Mouse (Mus musculus) left cerebral cortex, postnatal 36 days (tissue): ENCODE results near the gene Napa. TPM values are rescaled to one million over a fixed set of nuclear protein-coding genes. Genes with fewer than 3 reads are reported as not detected.

Experiments used
- DNase-seq, 2 experiments: peaks; one replicate each; pipeline ENCODE4 v3.0.0; 2021 to 2022; ENCODE audit warnings: low spot score in 2 of 2, mixed read lengths in 1 of 2
- intact Hi-C: fragments of 180-260 bp; cut with DNase I; formaldehyde crosslinking; loops from one replicate; pipeline ENCODE4 v1.15.1; 2025
- total RNA-seq, 2 experiments: library from RNA; stranded (reverse); gene quantifications; 2 replicates each; pipeline ENCODE4 v1.2.3; 2021

Napa gene
- 100 to 1,000 TPM; 269 to 307 TPM for total RNA-seq

GRCm38 (mm10) chr7:16098021-16099017 is at the start of gene Napa:
Napa (plus strand) TSS chr7:16098458.
- peak; percentile 98 to 99 for DNase-seq

DNA sequence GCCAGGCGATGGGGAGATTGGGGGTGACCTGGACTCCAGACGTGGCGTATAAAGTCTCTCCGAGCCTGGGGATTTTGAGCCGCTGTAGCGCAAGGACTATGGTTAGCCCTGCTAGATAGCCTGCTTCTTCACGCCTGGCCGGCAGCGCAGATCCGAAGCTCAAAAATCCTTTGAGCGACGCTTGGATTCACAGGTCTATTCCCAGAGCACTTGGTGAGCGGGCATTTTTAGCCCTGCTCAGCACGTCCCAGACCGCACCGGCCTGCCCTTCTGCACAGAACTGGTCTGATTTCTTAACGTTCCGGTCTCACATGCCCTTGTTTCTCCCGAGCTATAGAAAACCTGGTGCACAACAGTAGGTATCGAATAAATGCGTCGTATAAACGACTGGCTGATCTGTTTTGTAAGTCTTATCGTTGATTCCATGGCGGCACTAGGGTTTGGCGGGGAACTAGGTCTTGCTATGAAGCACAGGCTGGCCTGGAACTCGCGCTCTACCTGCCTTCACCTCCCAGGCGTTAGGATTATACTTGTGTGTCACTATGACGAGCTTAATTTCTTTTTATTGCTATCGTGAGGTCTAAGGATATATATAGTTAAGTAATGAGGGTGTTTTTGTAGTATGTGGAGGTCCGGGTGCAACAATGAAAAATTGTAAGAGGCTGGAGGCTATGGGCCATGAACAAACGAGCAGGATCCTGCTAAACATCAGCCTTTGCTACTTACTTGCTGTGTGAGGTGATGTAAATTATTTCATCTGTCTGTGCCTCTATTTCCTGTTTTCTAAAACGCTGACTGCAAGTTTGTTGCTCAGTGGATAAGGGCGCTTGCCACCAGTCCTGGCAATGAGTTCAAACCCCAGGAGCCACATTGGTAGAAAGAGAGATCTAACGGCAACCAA is 49.3 kb upstream of the Napa start:
- no peak for DNase-seq
- intact Hi-C loops: loop anchor here (5.0 kb wide), 1 partner anchor 47 kb away; no protein-coding TSS in a partner anchor

More at GRCm38 (mm10) chr7:16098021-16099017, at the start of gene Napa:
- intact Hi-C loops: loop anchor here (2.0 to 5.0 kb wide), 3 partner anchors 20 to 46 kb away; partner anchors contain the start of gene Kptn

DNA sequence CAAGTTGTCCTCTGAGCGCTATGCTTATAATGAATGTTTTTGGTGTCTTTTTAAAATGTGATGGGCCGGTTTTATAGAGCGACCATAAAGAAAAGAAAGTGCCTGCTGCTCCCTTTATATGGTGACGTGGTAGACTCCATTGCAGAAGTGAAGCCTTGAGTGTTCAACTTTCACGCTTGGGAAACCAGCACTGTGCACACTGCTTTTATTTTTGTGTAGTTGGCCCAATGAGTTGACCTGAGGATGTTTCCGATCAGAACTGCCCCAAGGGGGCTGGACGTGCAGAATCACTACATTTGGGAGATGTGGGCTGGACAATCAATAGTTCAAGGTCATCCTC is 48.7 kb upstream of the Napa start:
- intact Hi-C loops: loop anchor here (5.0 kb wide), 1 partner anchor 47 kb away; no protein-coding TSS in a partner anchor
- no peak for DNase-seq

- intact Hi-C loops: loop anchor here (5.0 kb wide), 1 partner anchor 47 kb away; the partner anchor contains the start of gene Napa
- no peak for DNase-seq
Observed at GRCm38 (mm10) chr7:16050600-16050999, 47.7 kb upstream of the Napa start.

GRCm38 (mm10) chr7:16051883-16052595 is 46.2 kb upstream of the Napa start:
- intact Hi-C loops: loop anchor here (1.0 to 5.0 kb wide), 2 partner anchors 45 to 69 kb away; partner anchors contain the start of gene Napa
- DNase-seq: peak; percentile 64 to 71

DNA sequence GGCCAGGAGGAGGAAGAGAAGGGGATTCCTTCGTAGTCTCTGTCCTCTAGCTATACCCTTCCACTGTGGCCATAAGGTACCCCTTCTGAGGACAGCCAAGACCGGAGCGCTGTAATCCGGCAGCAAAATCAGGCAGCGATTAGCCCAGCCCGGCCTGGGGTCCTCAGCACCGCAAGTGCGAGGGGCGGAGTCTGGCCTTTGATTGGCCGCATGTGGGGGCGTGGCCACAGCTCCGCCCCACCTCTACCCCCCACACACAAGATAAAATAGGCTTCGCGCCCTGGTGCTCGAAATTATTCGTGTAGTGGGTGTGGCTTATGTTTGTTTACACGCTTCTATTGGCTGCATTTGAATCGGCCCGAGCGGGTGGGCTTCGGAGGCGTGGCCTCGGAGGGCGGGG is 45.6 kb upstream of the Napa start:
- peak; percentile 83 to 87 for DNase-seq
- intact Hi-C loops: loop anchor here (1.0 to 5.0 kb wide), 2 partner anchors 45 to 69 kb away; partner anchors contain the start of gene Napa

GRCm38 (mm10) chr7:16053105-16053504 is 45.2 kb upstream of the Napa start:
- intact Hi-C loops: loop anchor here (5.0 kb wide), 1 partner anchor 44 kb away; the partner anchor contains the start of gene Napa
- DNase-seq: no peak

DNA sequence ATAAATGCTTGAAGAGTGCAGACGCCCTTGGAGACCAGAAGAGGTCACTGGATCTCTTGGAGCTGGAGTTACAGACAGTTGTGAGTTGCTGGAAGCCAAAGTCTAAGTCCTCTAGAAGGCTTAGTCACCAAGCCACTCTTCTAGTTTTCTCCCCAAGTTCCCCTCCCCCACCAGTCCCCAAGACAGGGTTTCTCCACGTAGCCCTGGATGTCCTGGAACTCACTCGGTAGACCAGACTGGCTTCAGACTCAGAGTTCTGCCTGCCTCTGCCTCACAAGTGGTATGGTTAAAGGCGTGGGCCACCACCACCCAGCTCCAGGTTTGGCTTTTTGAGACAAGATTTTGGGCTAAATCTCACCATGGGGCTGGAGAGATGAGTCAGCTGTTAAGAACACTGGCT is 43.3 kb upstream of the Napa start:
- DNase-seq: no peak
- intact Hi-C loops: loop anchor here (5.0 kb wide), 1 partner anchor 42 kb away; the partner anchor contains the start of gene Napa

DNA sequence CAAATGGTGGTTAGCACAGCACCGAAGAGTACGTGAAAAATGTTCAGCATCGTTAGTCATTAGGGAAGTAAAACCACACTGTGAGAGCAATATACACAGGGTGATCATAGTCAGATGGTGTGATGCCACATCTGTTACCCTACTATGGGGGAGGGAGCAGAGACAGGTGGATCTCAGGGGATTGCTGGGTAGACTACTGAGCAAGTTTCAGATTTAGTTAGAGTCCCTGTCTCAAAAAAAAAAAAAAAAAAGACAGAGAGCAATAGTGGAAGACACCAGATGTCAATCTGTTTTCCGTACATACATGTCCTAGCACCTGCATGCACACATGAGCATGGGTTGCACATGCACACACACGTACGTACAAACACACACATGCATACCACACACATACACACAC is 42.6 kb upstream of the Napa start:
- intact Hi-C loops: no loop called here
- DNase-seq: no peak

DNA sequence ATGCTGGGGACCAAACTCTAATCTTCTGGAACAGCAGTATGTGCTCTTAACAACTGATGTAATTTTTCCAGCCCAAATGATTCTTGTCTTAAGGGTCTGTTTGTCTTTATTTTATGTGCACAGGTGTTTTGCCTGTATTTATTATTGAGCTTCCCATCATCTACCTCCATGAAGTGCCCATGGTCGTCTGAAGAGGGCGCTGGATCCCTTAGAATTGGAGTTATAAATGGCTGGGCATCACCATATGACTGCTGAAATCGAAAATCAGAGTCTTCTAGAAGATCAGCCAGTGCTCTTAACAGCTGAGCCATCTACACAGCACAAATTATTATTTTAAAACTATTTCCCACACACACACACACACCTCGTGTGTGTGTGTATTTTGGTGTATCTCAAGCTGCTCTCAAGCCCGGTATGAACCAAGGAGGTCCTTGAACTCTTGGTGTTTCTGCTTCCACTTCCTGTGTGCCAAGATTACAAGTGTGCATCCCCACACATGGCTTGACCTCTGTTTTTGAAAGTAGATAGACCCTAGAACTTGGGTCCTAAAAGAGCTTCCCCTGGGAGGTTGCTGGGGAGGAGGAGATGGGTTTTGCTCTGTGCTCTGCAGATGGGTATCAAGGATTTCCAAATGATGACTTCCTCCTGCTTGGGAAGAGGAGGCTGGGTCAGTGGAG is 41.7 kb upstream of the Napa start:
- DNase-seq: peak; percentile 40 to 42
- intact Hi-C loops: no loop called here

DNA sequence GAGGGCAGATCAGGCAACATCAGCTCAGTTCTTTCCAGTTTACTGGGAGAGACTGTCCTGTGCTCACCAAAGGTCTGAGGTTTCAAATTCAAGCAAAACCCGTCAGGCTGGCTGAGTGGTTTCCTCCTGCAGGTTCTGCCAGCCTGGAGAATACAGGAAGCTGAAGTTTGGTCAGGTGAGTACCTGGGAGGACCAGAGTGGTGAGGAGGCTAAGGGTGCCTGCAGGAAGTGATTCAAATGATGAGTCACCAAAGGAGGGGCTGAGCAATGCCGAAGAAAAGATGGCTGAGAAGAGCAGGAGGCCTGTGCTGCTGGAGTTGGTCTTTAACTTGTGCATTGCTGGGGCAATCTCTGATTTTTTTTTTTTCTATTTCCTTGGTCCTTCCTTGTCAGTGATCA is 41.1 kb upstream of the Napa start:
- intact Hi-C loops: no loop called here
- no peak for DNase-seq

DNA sequence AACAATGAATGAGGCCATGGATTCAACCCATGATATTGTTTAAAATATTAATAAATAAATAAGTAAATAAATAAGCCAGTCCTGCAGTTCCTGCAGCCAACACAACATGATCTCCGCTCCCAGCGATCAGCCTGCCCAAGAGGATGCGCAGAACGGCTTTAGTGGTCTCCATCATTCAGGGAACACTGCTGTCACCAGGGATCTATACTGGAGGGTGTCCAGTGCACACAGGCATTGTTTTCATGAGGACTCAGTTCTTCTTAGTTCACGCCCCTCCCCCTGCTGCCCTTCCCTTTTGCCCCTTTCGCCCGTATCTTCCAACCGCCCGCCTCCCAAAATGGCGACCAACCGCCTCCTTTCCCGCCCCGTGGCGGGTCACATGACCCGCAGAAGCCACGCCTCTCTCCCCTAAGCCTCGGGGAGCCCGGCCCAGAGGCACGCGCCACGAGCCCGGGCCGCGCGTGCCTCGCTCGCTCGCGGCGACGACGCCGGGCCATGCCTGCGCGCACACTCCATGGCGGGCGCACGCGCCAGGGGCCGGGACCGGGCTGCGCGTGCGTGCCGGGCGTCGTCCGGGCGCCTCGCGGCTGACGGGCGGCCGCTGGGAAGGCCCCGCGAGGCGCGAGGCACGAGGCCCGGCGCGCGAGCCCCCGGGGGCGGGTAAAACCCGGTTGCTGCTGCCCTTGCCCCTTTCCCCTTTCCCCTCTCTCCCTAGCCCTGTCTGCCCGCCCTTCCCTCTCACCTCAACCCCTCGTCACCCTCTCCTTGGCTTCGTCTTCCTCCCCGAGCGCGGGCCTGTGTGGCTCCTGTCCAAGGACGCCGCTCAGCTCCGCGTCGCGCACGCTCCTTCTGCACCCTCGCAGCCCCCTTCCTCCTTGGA is 36.8 kb upstream of the Napa start, which contains the start of gene Zfp541:
Gene Zfp541, plus strand, starts transcription at position 596 of the 880 bp plus-strand sequence.
- no peak for DNase-seq
- intact Hi-C loops: no loop called here

- no peak for DNase-seq
- intact Hi-C loops: no loop called here
Observed at GRCm38 (mm10) chr7:16062099-16062420, 36.2 kb upstream of the Napa start.

DNA sequence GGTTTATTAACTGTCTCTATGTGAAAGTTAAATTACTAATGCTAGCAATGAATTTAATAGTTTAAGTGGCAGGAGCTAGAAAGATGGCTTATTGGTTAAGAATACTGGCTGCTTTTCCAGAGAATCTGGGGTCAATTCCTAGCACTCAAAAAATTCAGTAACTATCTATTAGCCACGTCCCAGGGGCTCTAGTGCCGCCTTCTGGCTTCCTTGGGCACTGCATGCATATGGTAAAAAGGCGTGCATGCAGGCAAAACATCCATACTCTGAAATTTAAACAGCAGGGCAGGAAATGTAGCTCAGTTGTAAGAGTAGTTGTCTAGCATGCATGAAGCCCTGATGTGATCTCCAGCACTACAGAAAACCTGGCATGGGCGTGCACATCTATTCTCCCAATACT is 34.8 kb upstream of the Napa start:
- DNase-seq: no peak
- intact Hi-C loops: no loop called here

DNA sequence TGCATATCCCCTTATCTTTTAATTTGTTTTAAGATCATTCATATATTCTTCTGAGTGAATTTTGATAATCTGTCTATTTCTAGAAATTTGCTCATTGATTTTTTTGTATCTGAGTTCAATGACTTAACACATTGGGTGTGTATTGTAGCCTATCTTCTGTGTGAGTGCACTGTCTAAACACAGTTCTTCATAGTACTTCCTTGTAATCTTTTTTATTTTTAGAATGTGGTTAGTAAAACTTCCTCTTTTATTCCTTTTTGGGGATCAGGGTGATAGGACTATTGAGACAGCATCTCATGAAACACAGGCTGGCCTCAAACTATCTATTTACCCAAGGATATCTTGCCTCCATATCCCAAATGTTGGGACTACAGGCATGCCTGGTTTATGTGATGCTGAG is 27.4 kb upstream of the Napa start:
- DNase-seq: no peak
- intact Hi-C loops: no loop called here

DNA sequence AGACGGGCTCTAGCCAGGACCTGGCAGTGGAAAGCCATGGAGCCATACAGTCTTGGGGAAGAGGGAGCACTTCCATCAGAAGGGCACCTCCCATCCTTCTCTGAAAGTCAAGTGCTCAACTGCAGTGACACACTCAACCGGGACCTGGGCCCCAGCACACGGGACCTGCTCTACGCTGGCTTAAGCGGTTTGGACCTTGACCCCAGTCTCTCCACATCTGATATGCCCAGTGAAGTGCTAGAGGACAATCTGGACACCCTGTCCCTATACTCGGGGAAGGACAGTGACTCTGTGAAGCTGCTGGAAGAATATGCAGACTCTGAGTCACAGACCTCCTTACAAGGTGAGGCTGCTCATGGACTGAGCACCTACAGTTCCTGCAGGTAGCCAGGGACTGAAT is 26.4 kb upstream of the Napa start:
- intact Hi-C loops: no loop called here
- DNase-seq: no peak

DNA sequence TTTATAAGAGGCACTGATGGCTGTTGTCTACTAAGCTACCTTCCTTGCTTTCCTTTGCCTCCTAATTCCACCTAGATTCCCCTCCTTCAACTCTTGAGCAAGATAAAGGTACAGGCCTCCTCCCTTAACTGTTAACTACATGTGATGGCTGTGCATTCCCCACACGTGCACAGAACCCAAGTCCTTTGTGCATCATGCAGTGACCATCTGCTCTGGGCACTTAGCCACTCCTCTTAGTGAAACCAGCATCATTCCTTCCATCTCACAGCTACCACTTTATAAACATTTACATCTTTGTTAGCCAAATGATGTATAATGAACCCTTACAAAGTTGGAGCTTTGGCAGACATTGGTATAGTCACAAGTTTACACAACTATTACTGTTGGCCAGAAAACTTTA is 18.3 kb upstream of the Napa start:
- no peak for DNase-seq
- intact Hi-C loops: no loop called here

DNA sequence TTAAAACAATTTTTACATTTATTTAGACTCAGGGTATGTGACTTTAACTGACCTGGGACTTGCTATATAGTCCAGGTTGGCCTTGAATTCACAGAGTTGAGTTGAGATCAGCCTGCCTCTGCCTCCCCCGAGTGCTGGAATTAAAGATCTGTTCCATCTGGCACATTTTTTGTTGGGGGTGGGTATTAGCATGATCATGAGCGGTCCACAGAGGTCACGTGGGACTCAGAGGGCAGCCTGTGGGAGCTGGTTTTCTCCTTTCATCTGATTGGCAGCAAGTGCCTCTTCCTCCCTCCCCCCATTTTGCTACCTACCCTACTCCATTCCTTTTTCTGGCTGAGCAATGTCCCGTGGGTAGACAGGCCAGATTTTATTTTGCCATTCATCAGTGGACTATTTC is 17.7 kb upstream of the Napa start:
- intact Hi-C loops: no loop called here
- no peak for DNase-seq
